Mouse (Mus musculus) lung, postnatal 0 days (tissue): ENCODE results near the gene Gnai2.

Experiments
- CTCF ChIP-seq: IDR thresholded peaks from 2 replicates; pipeline ENCODE4 v1.5.1; 2016; ENCODE audit warnings: antibody characterized with exemption, mild to moderate bottlenecking
- EP300 ChIP-seq: IDR thresholded peaks from 2 replicates; pipeline ENCODE4 v1.6.1; 2016; ENCODE audit warnings: antibody characterized with exemption, mild to moderate bottlenecking, control low read depth

DNA sequence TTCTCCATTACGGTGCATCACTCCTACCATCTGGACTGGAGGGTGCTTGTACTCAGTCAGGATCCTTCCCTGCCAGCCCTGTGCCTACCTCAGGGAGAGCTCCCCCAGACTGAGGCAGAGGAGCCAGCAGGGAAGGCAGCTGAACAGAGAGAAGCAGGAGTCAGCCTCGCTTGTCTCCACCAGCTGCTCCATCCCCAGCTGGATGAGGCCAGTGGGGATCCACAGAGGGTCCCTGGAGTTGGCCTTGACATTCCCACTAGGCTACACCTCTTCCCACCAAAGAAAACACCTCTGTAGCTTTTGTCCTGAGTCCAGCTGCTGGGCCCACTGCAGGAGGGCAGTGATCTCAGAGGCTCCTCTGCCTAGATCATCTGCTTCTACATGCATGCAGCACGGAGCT lies 10.2 kb downstream of the Gnai2 start:
- TF ChIP-seq CTCF (no peak), EP300 (no peak)
